Comparison of ENCODE assay signal across 9 mouse cellular contexts in the genomic region with DNA sequence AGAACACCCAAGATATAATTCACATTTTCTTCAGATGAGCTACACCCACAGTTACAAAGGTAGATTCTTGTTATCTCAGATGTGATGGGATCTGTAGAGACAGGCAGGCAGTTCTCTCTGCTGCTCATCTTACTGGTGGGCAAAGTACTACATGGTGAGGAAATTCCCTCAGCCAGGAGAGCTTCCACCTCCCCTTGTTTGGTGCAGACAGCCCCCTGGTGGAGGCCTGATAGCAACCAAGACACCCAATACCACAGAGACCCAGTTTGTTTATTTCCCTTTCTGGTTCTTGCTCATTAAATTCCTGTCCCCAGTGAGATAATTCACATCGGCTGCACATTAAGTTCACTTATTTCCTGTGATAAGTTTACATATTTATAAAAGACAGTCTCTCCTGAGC.
DNase-seq lines count a peak whose midpoint lies in the region; ATAC-seq and TF ChIP-seq lines count a peak whose summit lies in the region.
"Had no signal": no experiment of that assay in that cellular context is flagged by ENCODE, and none has a peak within 500 bp of the region (broad histone marks: within the 10 kb centered on the region; RNA-seq: fewer than 3 reads in every experiment).

No protein-coding gene starts in this region.

- DNase-seq in heart, adult 2 months = no peak
- no peak for DNase-seq in heart, postnatal 25 days (ENCODE audit: low spot score)
- no peak for DNase-seq in testis, postnatal 14 days (ENCODE audit: low spot score)
- peak; percentile 34 for DNase-seq in kidney, adult 9 months
- no peak for DNase-seq in spleen, postnatal 4 days (ENCODE audit: low spot score in 2 of 2)
- no peak for DNase-seq in cerebellum, adult 11-12 months

- TF ChIP-seq EP300 in heart, adult 2 months (IDR thresholded peaks at IDR 0.05; ENCODE audit: insufficient read depth, low read depth, low read length) = no peak

- H3K9me3 ChIP-seq in forebrain, embryonic 13.5 days (replicated peaks) = no peaks in the 10 kb centered on the region

- no peaks in the 10 kb centered on the region for H3K27me3 ChIP-seq in heart, adult 2 months (ENCODE audit: control insufficient read depth, insufficient read depth, low read length)
- H3K27me3 ChIP-seq in testis, adult 2 months (ENCODE audit: control insufficient read depth, insufficient read depth, low read length) = no peaks in the 10 kb centered on the region
- no peaks in the 10 kb centered on the region for H3K27me3 ChIP-seq in forebrain, embryonic 13.5 days

- no peak overlapping the region for H3K4me3 ChIP-seq in heart, adult 2 months
- no peak overlapping the region for H3K4me3 ChIP-seq in testis, adult 2 months (ENCODE audit: control insufficient read depth, low read depth, low read length)
- no peak overlapping the region for H3K4me3 ChIP-seq in forebrain, embryonic 13.5 days
- H3K4me3 ChIP-seq: erythroblast, embryonic 14.5 days had no signal

- TF ChIP-seq POLR2A in heart, adult 2 months (IDR thresholded peaks at IDR 0.05; ENCODE audit: insufficient read depth, low read depth, low read length) = no peak
- no peak for TF ChIP-seq POLR2A in testis, adult 2 months (IDR thresholded peaks at IDR 0.05; ENCODE audit: control insufficient read depth, low read depth, low read length)

- intact Hi-C loops in heart, adult 2 months (cut with DNase I) = loop anchor here (10.0 kb wide), 1 partner anchor 155 kb away; no protein-coding TSS in a partner anchor
- intact Hi-C loops in heart, postnatal 25 days (cut with DNase I) = no loop called here

- ATAC-seq in forebrain, embryonic 13.5 days = no peak

- WGBS in heart, adult 2 months = 17% methylated on average over 1 of the region's 1 CpGs
- WGBS in forebrain, embryonic 13.5 days = 67% methylated on average over 1 of the region's 1 CpGs

- no peaks in the 10 kb centered on the region for H3K4me1 ChIP-seq in heart, adult 2 months (ENCODE audit: control insufficient read depth, insufficient read depth, low read length)
- no peaks in the 10 kb centered on the region for H3K4me1 ChIP-seq in testis, adult 2 months (ENCODE audit: control insufficient read depth, insufficient read depth, low read length)
- H3K4me1 ChIP-seq in forebrain, embryonic 13.5 days = no peaks in the 10 kb centered on the region

- H3K36me3 ChIP-seq in heart, adult 2 months (ENCODE audit: control insufficient read depth, insufficient read depth, low read length) = no peaks in the 10 kb centered on the region
- no peaks in the 10 kb centered on the region for H3K36me3 ChIP-seq in testis, adult 2 months (ENCODE audit: control insufficient read depth, insufficient read depth, low read length)
- no peaks in the 10 kb centered on the region for H3K36me3 ChIP-seq in forebrain, embryonic 13.5 days (ENCODE audit: poor library complexity, severe bottlenecking)

- TF ChIP-seq CTCF in heart, adult 2 months (IDR thresholded peaks at IDR 0.05) = peak; percentile 15; the same call in 1 of the 2 replicates
- peak; percentile 28; the same call in 1 of the 2 replicates for TF ChIP-seq CTCF in testis, adult 2 months (IDR thresholded peaks at IDR 0.05; ENCODE audit: control insufficient read depth, insufficient read depth, insufficient replicate concordance, low read depth, low read length)

- H3K27ac ChIP-seq in heart, adult 2 months = no peak overlapping the region
- no peak overlapping the region for H3K27ac ChIP-seq in testis, adult 2 months (ENCODE audit: control insufficient read depth, insufficient read depth, low read depth, low read length)
- H3K27ac ChIP-seq in forebrain, embryonic 13.5 days = no peak overlapping the region

- H3K9ac ChIP-seq in heart, adult 2 months (ENCODE audit: low read depth, low read length) = no peak overlapping the region
- no peak overlapping the region for H3K9ac ChIP-seq in forebrain, embryonic 13.5 days

- no peak overlapping the region for H3K4me2 ChIP-seq in forebrain, embryonic 13.5 days

- no peaks in the 10 kb centered on the region for H3K79me2 ChIP-seq in heart, adult 2 months (replicated peaks; ENCODE audit: control insufficient read depth, insufficient read depth, low read length)
